Mouse (Mus musculus) brown adipose tissue, adult 24 weeks (tissue): ENCODE measurements around the gene Vmn1r87. TPM values are rescaled to one million over a fixed set of nuclear protein-coding genes. Genes with fewer than 3 reads are reported as not detected.
"Not testable (repeated sequence)": the region's sequence is repeated elsewhere in the genome, so short reads cannot be mapped to it uniquely, and the experiment has no call there.

Experiments used
- H3K27ac ChIP-seq: fragments of 200-500 bp; replicated peaks from 2 replicates; pipeline ENCODE4 v1.5.1; 2012; ENCODE audit warnings: low read depth, mild to moderate bottlenecking, low read length
- H3K4me1 ChIP-seq: fragments of 200-500 bp; 2 replicates; pipeline ENCODE4 v1.6.1; 2012; ENCODE audit warnings: low read length, mixed read lengths; ENCODE audit not compliant: control insufficient read depth, insufficient read depth, insufficient read length
- H3K4me3 ChIP-seq: fragments of 200-500 bp; 2 replicates; pipeline ENCODE4 v1.5.1; 2012; ENCODE audit warnings: low read depth, mild to moderate bottlenecking, low read length, moderate library complexity; ENCODE audit not compliant: insufficient read depth
- polyA plus RNA-seq: library from polyadenylated mRNA; stranded (reverse); fragments of >200 nt; gene quantifications from 2 replicates; pipeline ENCODE4 v1.2.4, GENCODE M21; 2012; ENCODE audit not compliant: missing spikeins, insufficient read depth, insufficient read length

Vmn1r87 gene
- not detected in 2 replicates for polyA plus RNA-seq

GRCm38 (mm10) chr7:13140057-13140456, at the start of gene Vmn1r87:
TSS of gene Vmn1r87 (minus strand) at chr7:13140157.
- no peak within 1 kb of the TSS for H3K4me3 ChIP-seq
- H3K4me1 ChIP-seq: no peaks in the 10 kb centered on the region
- no peak within 1 kb of the TSS for H3K27ac ChIP-seq

DNA sequence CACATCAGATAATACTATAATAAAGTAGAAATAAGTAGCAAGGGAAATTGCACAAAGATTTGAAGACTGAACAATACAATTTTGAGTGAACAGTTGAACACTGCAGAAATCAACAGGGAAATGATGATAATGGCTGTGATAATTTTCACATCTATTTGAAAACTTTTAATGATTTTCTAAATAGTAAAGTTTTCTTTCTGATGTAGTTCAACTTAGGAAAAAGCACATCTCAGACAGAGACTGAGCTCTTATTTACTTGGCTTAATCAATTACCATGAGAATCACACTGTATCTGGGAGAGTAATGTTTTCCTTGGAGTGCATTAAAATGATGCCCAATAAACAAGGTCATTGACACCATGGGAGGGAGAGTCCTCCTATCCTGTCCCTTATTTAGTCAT, 19.3 kb upstream of the Vmn1r87 start, which contains the start of gene Vmn1r88:
TSS of gene Vmn1r88 (plus strand) at position 301 of the 400 bp plus-strand sequence.
- H3K4me3 ChIP-seq: no peak within 1 kb of the TSS
- no peaks in the 10 kb centered on the region for H3K4me1 ChIP-seq
- no peak within 1 kb of the TSS for H3K27ac ChIP-seq

GRCm38 (mm10) chr7:13137340-13137739, 2.6 kb downstream of the Vmn1r87 start:
- H3K4me3 ChIP-seq: no peak overlapping the region
- H3K27ac ChIP-seq: no peak overlapping the region

DNA sequence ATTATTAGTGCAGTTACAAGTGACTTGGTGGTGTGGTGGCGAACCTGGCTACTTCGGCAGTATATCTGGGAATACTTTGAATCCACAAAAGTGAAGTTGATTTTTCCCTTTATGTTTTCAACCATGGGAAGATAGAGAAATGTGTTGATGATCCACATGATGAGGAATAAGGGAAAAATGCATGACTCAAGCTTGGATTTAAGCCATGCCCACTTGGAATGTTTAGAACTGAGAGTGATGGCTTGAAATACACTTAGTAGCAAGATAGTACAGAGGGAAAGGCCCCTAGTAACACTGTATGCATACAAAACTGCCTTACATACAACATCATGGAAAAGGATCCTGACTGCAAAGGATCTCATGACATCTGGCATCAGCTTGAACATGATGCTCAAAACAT, 8.1 kb downstream of the Vmn1r87 start:
- H3K27ac ChIP-seq: no peak overlapping the region
- no peaks in the 10 kb centered on the region for H3K4me1 ChIP-seq
- H3K4me3 ChIP-seq: no peak overlapping the region

More at GRCm38 (mm10) chr7:13137340-13137739, 2.6 kb downstream of the Vmn1r87 start:
- H3K4me1 ChIP-seq: no peaks in the 10 kb centered on the region

- H3K4me1 ChIP-seq, H3K27ac ChIP-seq, H3K4me3 ChIP-seq: not testable (repeated sequence)
These were observed 16.3 kb downstream of the Vmn1r87 start for GRCm38 (mm10) chr7:13123554-13124153.

DNA sequence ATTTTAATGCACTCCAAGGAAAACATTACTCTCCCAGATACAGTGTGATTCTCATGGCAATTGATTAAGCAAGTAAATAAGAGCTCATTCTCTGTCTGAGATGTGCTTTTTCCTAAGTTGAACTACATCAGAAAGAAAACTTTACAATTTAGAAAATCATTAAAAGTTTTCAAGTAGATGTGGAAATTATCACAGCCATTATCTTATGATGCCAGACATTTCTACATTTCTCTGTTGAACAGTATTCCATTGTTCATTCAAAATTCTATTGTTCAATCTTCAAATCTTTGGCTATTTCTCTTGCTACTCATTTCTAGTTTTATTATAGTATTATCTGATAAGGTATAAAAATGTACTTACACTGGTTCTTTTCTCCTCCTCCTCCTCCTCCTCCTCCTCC, 20.1 kb downstream of the Vmn1r87 start, which contains the start of gene Vmn1r86:
TSS of gene Vmn1r86 (minus strand) at position 101 of the 400 bp plus-strand sequence.
- Histone ChIP-seq H3K27ac (no peak within 1 kb of the TSS), H3K4me1 (no peaks in the 10 kb centered on the region), H3K4me3 (no peak within 1 kb of the TSS)

GRCm38 (mm10) chr7:13095073-13095472, 44.9 kb downstream of the Vmn1r87 start, which contains the start of gene Vmn1r85:
TSS of gene Vmn1r85 (minus strand) at chr7:13095173.
- no peak within 1 kb of the TSS for H3K4me3 ChIP-seq
- no peaks in the 10 kb centered on the region for H3K4me1 ChIP-seq
- no peak within 1 kb of the TSS for H3K27ac ChIP-seq

Other genes starting within 250 kb of the Vmn1r87 start
- gene Zscan22, start 242.3 kb downstream of the Vmn1r87 start, polyA plus RNA-seq: 3.0 and 3.6 TPM in 2 replicates
- 533 and 648 TPM in 2 replicates for gene Rps5, start 217.9 kb downstream of the Vmn1r87 start, polyA plus RNA-seq
- gene Rnf225, start 212.7 kb downstream of the Vmn1r87 start, polyA plus RNA-seq: not detected in 2 replicates
- gene Zfp324, start 174.3 kb downstream of the Vmn1r87 start, polyA plus RNA-seq: 1.4 and 2.7 TPM in 2 replicates
- gene Zfp446, start 162.3 kb downstream of the Vmn1r87 start, polyA plus RNA-seq: 0.55 and 1.2 TPM in 2 replicates
- not detected in 2 replicates for gene Slc27a5, start 142.0 kb downstream of the Vmn1r87 start, polyA plus RNA-seq
- 39.4 and 56.3 TPM in 2 replicates for gene Trim28, start 141.0 kb downstream of the Vmn1r87 start, polyA plus RNA-seq
- 2.1 and 4.0 TPM in 2 replicates for gene Zbtb45, start 130.1 kb downstream of the Vmn1r87 start, polyA plus RNA-seq
- 194 and 239 TPM in 2 replicates for gene Chmp2a, start 105.3 kb downstream of the Vmn1r87 start, polyA plus RNA-seq
- gene Ube2m, start 101.9 kb downstream of the Vmn1r87 start, polyA plus RNA-seq: 258 and 293 TPM in 2 replicates
- gene Mzf1, start 85.4 kb downstream of the Vmn1r87 start, polyA plus RNA-seq: not detected in 2 replicates
- 0.16 TPM in 1 of 2 replicates, not detected in the other for gene Vmn1r85, start 45.0 kb downstream of the Vmn1r87 start, polyA plus RNA-seq
- not detected in 2 replicates for gene Vmn1r86, start 20.2 kb downstream of the Vmn1r87 start, polyA plus RNA-seq
- not detected in 2 replicates for gene Vmn1r88, start 19.4 kb upstream of the Vmn1r87 start, polyA plus RNA-seq
- not detected in 2 replicates for gene Vmn1r89, start 72.9 kb upstream of the Vmn1r87 start, polyA plus RNA-seq
- gene Lig1, start 137.1 kb upstream of the Vmn1r87 start, polyA plus RNA-seq: 3.7 and 3.9 TPM in 2 replicates
- 5.0 and 6.5 TPM in 2 replicates for gene Zswim9, start 138.6 kb upstream of the Vmn1r87 start, polyA plus RNA-seq
- not detected in 2 replicates for gene Pla2g4c, start 184.5 kb upstream of the Vmn1r87 start, polyA plus RNA-seq